Mouse (Mus musculus): Measurements from ENCODE around the gene Mrps25. TPM values are rescaled to one million over a fixed set of nuclear protein-coding genes. Genes with fewer than 3 reads are reported as not detected.

Gene Mrps25
- polyA plus RNA-seq, 1 experiment from 2014 or later: 88.3 TPM

- no peaks in the 10 kb centered on the region for H3K27me3 ChIP-seq (replicated peaks)
- peaks cover 15% of the 10 kb centered on the region for H3K4me1 ChIP-seq
- H3K4me2 ChIP-seq: peak overlapping the region; percentile 80
- H3K4me3 ChIP-seq (replicated peaks): peak overlapping the region; percentile 74
- H3K36me3 ChIP-seq: peaks cover 33% of the 10 kb centered on the region
- 0 out of 2 replicates have a peak, but pooled peaks cover 2% of the 10 kb centered on the region for H3K9me3 ChIP-seq (replicated peaks)
- ATAC-seq (ENCODE audit: low FRiP score): peak; percentile 70
- peak overlapping the region; percentile 82 for H3K27ac ChIP-seq (replicated peaks)
- WGBS: 4% methylated on average over 10 of the region's 10 CpGs
- peak overlapping the region; percentile 67 for H3K9ac ChIP-seq (replicated peaks)
These were observed 345 bp upstream of the Mrps25 start for GRCm38 (mm10) chr6:92184178-92184577.

GRCm38 (mm10) chr6:92176450-92176849, 7.4 kb downstream of the Mrps25 start:
- no peaks in the 10 kb centered on the region for H3K27me3 ChIP-seq (replicated peaks)
- no peak for ATAC-seq (ENCODE audit: low FRiP score)
- no peak overlapping the region for H3K9ac ChIP-seq (replicated peaks)
- H3K36me3 ChIP-seq: peaks cover 66% of the 10 kb centered on the region
- no peak overlapping the region for H3K4me3 ChIP-seq (replicated peaks)
- H3K4me2 ChIP-seq: no peak overlapping the region
- H3K9me3 ChIP-seq (replicated peaks): 0 out of 2 replicates have a peak, but pooled peaks cover 5% of the 10 kb centered on the region
- H3K4me1 ChIP-seq: no peaks in the 10 kb centered on the region
- H3K27ac ChIP-seq (replicated peaks): no peak overlapping the region
- 94% methylated on average over 1 of the region's 1 CpGs for WGBS

GRCm38 (mm10) chr6:92162724-92163123, 21.1 kb downstream of the Mrps25 start:
- Histone ChIP-seq H3K27me3 (replicated peaks) (no peaks in the 10 kb centered on the region), H3K4me1 (no peaks in the 10 kb centered on the region), H3K4me3 (replicated peaks) (no peak overlapping the region), H3K9me3 (replicated peaks) (no peaks in the 10 kb centered on the region), H3K9ac (replicated peaks) (no peak overlapping the region), H3K36me3 (peaks cover 88% of the 10 kb centered on the region), H3K27ac (replicated peaks) (no peak overlapping the region), H3K4me2 (no peak overlapping the region)
- 97% methylated on average over 1 of the region's 1 CpGs for WGBS
- no peak for ATAC-seq (ENCODE audit: low FRiP score)

- H3K4me1 ChIP-seq: no peaks in the 10 kb centered on the region
- H3K36me3 ChIP-seq: peaks cover 94% of the 10 kb centered on the region
- no peak overlapping the region for H3K4me3 ChIP-seq (replicated peaks)
- no peaks in the 10 kb centered on the region for H3K9me3 ChIP-seq (replicated peaks)
- 91% methylated on average over 3 of the region's 3 CpGs for WGBS
- ATAC-seq (ENCODE audit: low FRiP score): no peak
- no peaks in the 10 kb centered on the region for H3K27me3 ChIP-seq (replicated peaks)
- H3K27ac ChIP-seq (replicated peaks): no peak overlapping the region
- no peak overlapping the region for H3K4me2 ChIP-seq
- H3K9ac ChIP-seq (replicated peaks): no peak overlapping the region
These were observed 25.0 kb downstream of the Mrps25 start for GRCm38 (mm10) chr6:92158801-92159200.

- peaks cover 77% of the 10 kb centered on the region for H3K36me3 ChIP-seq
- 46% methylated on average over 1 of the region's 1 CpGs for WGBS
- ATAC-seq (ENCODE audit: low FRiP score): no peak
These were observed 30.1 kb downstream of the Mrps25 start for GRCm38 (mm10) chr6:92153774-92154173.

GRCm38 (mm10) chr6:92145881-92146280, 38.0 kb downstream of the Mrps25 start:
- ATAC-seq (ENCODE audit: low FRiP score): no peak
- Histone ChIP-seq H3K4me1 (no peaks in the 10 kb centered on the region), H3K27ac (replicated peaks) (no peak overlapping the region), H3K36me3 (peaks cover 21% of the 10 kb centered on the region), H3K4me2 (no peak overlapping the region), H3K4me3 (replicated peaks) (no peak overlapping the region), H3K9me3 (replicated peaks) (no peaks in the 10 kb centered on the region), H3K27me3 (replicated peaks) (no peaks in the 10 kb centered on the region), H3K9ac (replicated peaks) (no peak overlapping the region)
- 95% methylated on average over 4 of the region's 4 CpGs for WGBS

More at GRCm38 (mm10) chr6:92153774-92154173, 30.1 kb downstream of the Mrps25 start:
- H3K27me3 ChIP-seq (replicated peaks): no peaks in the 10 kb centered on the region
- H3K9me3 ChIP-seq (replicated peaks): no peaks in the 10 kb centered on the region
- no peak overlapping the region for H3K9ac ChIP-seq (replicated peaks)
- no peak overlapping the region for H3K4me2 ChIP-seq
- no peak overlapping the region for H3K27ac ChIP-seq (replicated peaks)
- H3K4me3 ChIP-seq (replicated peaks): no peak overlapping the region
- H3K4me1 ChIP-seq: no peaks in the 10 kb centered on the region

GRCm38 (mm10) chr6:92136356-92136755, 47.5 kb downstream of the Mrps25 start:
- Histone ChIP-seq H3K4me1 (peaks cover 5% of the 10 kb centered on the region; the same call in 1 of the 2 replicates), H3K36me3 (peaks cover 10% of the 10 kb centered on the region), H3K9me3 (replicated peaks) (no peaks in the 10 kb centered on the region), H3K9ac (replicated peaks) (no peak overlapping the region), H3K27me3 (replicated peaks) (no peaks in the 10 kb centered on the region), H3K4me3 (replicated peaks) (no peak overlapping the region), H3K27ac (replicated peaks) (no peak overlapping the region), H3K4me2 (no peak overlapping the region)
- WGBS: 79% methylated on average over 2 of the region's 2 CpGs
- ATAC-seq (ENCODE audit: low FRiP score): no peak

- Histone ChIP-seq H3K4me3 (replicated peaks) (no peak overlapping the region), H3K9me3 (replicated peaks) (no peaks in the 10 kb centered on the region), H3K27me3 (replicated peaks) (no peaks in the 10 kb centered on the region), H3K4me1 (peaks cover 8% of the 10 kb centered on the region; the same call in 1 of the 2 replicates), H3K27ac (replicated peaks) (no peak overlapping the region), H3K4me2 (no peak overlapping the region), H3K36me3 (peaks cover 5% of the 10 kb centered on the region; the same call in 1 of the 2 replicates), H3K9ac (replicated peaks) (no peak overlapping the region)
- no peak for ATAC-seq (ENCODE audit: low FRiP score)
- 93% methylated on average over 2 of the region's 2 CpGs for WGBS
These were observed 50.2 kb downstream of the Mrps25 start for GRCm38 (mm10) chr6:92133617-92134016.

- no peak overlapping the region for H3K9ac ChIP-seq (replicated peaks)
- H3K27ac ChIP-seq (replicated peaks): no peak overlapping the region
- ATAC-seq (ENCODE audit: low FRiP score): no peak
- WGBS: 76% methylated on average over 3 of the region's 3 CpGs
- H3K4me1 ChIP-seq: peaks cover 8% of the 10 kb centered on the region; the same call in 1 of the 2 replicates
- no peaks in the 10 kb centered on the region for H3K27me3 ChIP-seq (replicated peaks)
- H3K4me2 ChIP-seq: no peak overlapping the region
- H3K4me3 ChIP-seq (replicated peaks): no peak overlapping the region
- peaks cover 5% of the 10 kb centered on the region; the same call in 1 of the 2 replicates for H3K36me3 ChIP-seq
- no peaks in the 10 kb centered on the region for H3K9me3 ChIP-seq (replicated peaks)
These were observed 51.6 kb downstream of the Mrps25 start for GRCm38 (mm10) chr6:92132021-92132911.

- no peaks in the 10 kb centered on the region for H3K27me3 ChIP-seq (replicated peaks)
- peaks cover 8% of the 10 kb centered on the region; the same call in 1 of the 2 replicates for H3K4me1 ChIP-seq
- H3K9ac ChIP-seq (replicated peaks): no peak overlapping the region
- no peak overlapping the region for H3K4me2 ChIP-seq
- no peak for ATAC-seq (ENCODE audit: low FRiP score)
- WGBS: 97% methylated on average over 1 of the region's 1 CpGs
- H3K36me3 ChIP-seq: peaks cover 5% of the 10 kb centered on the region; the same call in 1 of the 2 replicates
- no peak overlapping the region for H3K4me3 ChIP-seq (replicated peaks)
- H3K27ac ChIP-seq (replicated peaks): no peak overlapping the region
- no peaks in the 10 kb centered on the region for H3K9me3 ChIP-seq (replicated peaks)
These were observed 52.4 kb downstream of the Mrps25 start for GRCm38 (mm10) chr6:92131456-92131855.

- Histone ChIP-seq H3K4me2 (no peak overlapping the region), H3K9ac (replicated peaks) (no peak overlapping the region), H3K4me3 (replicated peaks) (no peak overlapping the region), H3K27me3 (replicated peaks) (no peaks in the 10 kb centered on the region), H3K9me3 (replicated peaks) (no peaks in the 10 kb centered on the region), H3K4me1 (peaks cover 4% of the 10 kb centered on the region; the same call in 1 of the 2 replicates), H3K27ac (replicated peaks) (no peak overlapping the region), H3K36me3 (no peaks in the 10 kb centered on the region)
- WGBS: 91% methylated on average over 1 of the region's 1 CpGs
- no peak for ATAC-seq (ENCODE audit: low FRiP score)
These were observed 56.9 kb downstream of the Mrps25 start for GRCm38 (mm10) chr6:92126861-92127468.

GRCm38 (mm10) chr6:92124547-92124946, 59.3 kb downstream of the Mrps25 start:
- no peaks in the 10 kb centered on the region for H3K4me1 ChIP-seq

More at GRCm38 (mm10) chr6:92124547-92124946, 59.3 kb downstream of the Mrps25 start:
- no peak for ATAC-seq (ENCODE audit: low FRiP score)
- Histone ChIP-seq H3K9ac (replicated peaks) (no peak overlapping the region), H3K27ac (replicated peaks) (no peak overlapping the region), H3K27me3 (replicated peaks) (no peaks in the 10 kb centered on the region), H3K4me2 (no peak overlapping the region), H3K36me3 (no peaks in the 10 kb centered on the region), H3K9me3 (replicated peaks) (no peaks in the 10 kb centered on the region), H3K4me3 (replicated peaks) (no peak overlapping the region)

Measured in neural tube, embryonic 15.5 days (tissue).